Mouse (Mus musculus): Measurements from ENCODE around the gene Actrt2.

Gene Actrt2

DNA sequence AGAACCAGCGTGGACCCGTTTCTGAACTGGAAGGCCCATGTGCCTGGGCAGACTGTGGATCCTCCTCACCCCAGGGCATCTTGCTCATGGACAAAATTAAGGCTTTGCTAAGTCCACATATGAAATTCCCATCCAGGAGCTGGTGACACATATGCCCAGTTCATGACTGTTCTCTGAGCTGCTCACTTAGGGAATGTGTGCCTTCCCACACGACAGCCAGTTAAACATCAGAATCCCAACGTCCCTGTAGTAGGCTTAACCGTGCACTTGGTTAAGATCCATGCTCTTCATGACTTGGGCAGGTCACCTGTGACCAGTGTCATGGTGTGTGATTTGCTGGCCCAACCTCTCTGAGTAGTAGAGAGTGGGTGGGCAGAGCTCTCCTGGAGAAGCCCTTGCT is 26.7 kb upstream of the Actrt2 start:
- ChIA-PET POLR2A (interaction anchor here in 2 of 4 experiments (0.5 to 1.3 kb wide), 4 partner anchors 16 to 803 kb away, joined by 3 read pairs; no protein-coding TSS in a partner anchor), CTCF (no interaction called here)

DNA sequence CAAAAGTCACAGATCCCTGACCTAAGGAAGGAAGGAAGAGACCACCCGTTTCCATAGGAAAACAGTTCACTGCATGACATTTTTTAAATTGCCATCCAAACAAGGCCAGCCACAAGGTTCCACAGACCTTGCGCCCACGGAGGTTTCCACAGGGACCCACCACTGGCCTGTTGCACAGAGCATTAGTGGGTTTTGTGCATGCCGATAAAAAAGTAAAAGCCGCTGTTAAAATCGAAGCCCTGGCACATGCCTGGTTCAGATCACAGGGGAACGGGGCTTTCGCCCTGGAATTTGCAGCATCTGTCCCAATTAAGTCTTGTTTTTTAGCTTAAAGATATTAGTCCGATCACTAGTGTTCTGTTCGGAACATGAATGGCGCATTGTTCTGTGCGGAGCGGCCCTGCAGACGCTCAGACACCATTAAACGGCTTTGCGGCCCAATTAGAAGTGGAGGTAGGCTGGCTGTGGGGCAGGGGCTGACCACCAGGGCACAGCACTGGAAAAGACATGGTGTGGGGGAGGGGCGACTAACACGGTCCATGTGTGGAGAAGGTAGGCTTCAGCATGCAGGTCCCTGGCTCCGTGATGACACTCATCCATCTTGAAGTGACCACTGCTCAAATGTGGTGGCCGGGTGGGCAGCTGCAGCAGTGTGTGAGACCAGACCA is 25.8 kb upstream of the Actrt2 start:
- CTCF ChIA-PET, result interaction anchor here in 1 of 4 experiments (1.5 kb wide), 1 partner anchor 18 kb away, joined by 3 read pairs; no protein-coding TSS in a partner anchor
- POLR2A ChIA-PET, result interaction anchor here in 2 of 4 experiments (0.5 to 1.3 kb wide), 5 partner anchors 15 to 403 kb away, joined by 3 read pairs; no protein-coding TSS in a partner anchor

DNA sequence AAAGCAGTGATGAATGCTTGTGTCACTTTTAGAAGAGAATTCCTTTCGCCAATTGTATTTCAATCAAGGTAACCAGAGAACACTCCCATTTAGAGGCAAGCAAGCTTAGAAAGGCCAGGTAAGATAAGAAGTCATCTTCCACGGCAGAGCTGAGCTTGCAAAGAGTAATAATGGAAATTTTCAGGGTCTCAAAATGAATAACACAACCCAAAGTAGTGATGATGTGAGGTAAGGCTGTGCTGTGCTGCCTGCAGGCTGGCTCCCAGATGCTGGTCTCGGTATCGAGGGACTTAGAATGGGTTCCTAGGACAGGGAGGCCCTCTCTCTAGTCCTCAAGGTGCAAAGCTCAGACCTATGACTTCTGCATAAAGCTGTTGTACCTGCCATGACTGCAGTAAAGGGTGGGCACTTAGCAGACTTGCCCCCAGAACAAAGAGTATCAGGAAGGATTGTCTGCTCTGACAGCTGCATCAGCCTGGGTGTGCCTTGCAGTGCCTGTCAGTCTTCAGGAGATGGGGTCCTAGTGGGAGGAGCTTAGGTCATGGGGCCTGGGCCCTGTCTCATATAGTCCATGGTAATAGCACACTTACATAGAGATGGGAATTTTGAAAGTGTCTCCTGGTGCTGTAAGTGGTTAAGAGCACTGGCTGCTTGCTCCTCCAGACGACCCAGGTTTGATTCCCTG is 15.5 kb upstream of the Actrt2 start:
- ChIA-PET POLR2A (interaction anchor here in 3 of 4 experiments (0.5 to 1.2 kb wide), 5 partner anchors 8 to 36 kb away, joined by 3 to 6 read pairs (median 3); no protein-coding TSS in a partner anchor), CTCF (interaction anchor here in 2 of 4 experiments (0.9 to 1.5 kb wide), 3 partner anchors 8 to 114 kb away, joined by 3 to 4 read pairs (median 3); no protein-coding TSS in a partner anchor)

DNA sequence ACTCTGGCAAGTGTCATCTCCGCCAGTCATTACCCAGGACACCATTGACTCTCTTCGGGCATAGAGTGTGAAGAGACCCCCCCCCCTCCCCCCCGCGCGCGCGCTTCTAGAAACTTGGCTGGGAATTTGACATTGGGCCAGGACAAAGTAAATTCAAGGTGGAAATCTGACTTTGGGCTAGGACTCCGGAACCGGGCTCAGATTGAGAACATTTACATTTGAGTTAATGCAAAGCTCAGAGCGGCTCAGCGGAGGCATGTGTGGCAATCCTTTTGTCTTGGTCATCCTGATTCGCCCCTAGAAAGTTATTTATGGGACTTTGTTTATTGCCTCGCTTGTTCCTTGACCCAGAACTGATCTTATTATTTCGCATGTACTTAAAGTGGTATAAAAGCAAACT is 14.6 kb upstream of the Actrt2 start:
- CTCF ChIA-PET, result interaction anchor here in 2 of 4 experiments (0.6 to 1.0 kb wide), 5 partner anchors 7 to 601 kb away, joined by 3 to 10 read pairs (median 4); no protein-coding TSS in a partner anchor
- POLR2A ChIA-PET, result interaction anchor here in 3 of 4 experiments (0.6 to 1.0 kb wide), 5 partner anchors 24 to 324 kb away, joined by 3 to 7 read pairs (median 4); no protein-coding TSS in a partner anchor

DNA sequence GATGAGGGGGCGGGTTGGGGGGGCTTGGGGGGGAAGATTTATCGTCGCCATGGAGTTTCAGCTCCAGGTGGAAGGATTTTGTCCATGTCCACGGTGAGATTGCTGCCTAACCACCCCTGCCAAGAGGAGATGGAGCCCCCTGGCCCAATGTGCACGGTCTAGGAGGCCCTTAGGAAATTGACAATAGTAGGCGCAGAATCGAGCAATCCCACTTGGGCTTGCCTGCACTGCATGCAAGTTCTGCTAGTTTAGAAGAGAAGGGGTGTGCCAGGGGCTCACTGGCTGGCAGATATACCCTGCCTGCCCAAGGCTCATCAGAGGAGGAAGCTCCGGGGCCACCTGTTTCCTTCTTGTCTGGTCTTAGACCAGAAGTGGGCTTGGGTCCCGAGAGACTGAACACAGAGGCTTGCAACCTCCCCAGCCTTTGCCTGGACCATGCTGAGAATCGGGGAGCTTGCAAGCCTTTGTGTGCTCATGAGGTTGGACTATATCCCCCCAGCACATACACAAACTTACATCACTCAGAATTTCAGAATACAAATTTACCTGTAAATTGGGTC is 7.9 kb upstream of the Actrt2 start:
- CTCF ChIA-PET, result interaction anchor here (0.6 to 3.0 kb wide), 27 partner anchors 7 to 788 kb away, joined by 3 to 17 read pairs (median 4); no protein-coding TSS in a partner anchor
- POLR2A ChIA-PET, result interaction anchor here (0.6 to 3.3 kb wide), 23 partner anchors 8 to 347 kb away, joined by 3 to 36 read pairs (median 4); no protein-coding TSS in a partner anchor

DNA sequence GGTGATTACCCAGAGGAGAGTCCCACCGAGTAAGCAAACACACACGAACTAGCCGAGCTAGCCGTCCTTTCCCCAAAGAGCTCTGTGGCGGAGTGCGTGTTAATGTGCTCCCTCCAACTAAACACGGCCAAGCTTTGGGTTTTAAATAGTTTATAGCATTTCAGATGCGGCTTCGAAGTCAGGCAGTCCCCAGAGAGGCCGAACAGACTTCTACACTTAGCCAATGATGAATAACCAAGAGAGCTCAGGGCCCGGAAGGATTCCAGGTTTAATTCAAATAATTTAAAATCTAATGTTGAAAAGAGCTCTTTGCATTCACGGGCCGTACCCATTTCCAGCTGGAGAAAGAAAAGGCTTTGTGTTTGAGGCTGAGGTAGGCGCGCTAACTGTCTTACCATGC is 7.3 kb upstream of the Actrt2 start:
- ChIA-PET CTCF (interaction anchor here (0.6 to 3.0 kb wide), 42 partner anchors 8 to 787 kb away, joined by 3 to 17 read pairs (median 4); partner anchors contain the start of gene Prdm16 (in 1 of the 4)), POLR2A (interaction anchor here (0.6 to 3.3 kb wide), 31 partner anchors 8 to 514 kb away, joined by 3 to 36 read pairs (median 4); partner anchors contain the start of gene Tprgl (in 1 of the 4))

DNA sequence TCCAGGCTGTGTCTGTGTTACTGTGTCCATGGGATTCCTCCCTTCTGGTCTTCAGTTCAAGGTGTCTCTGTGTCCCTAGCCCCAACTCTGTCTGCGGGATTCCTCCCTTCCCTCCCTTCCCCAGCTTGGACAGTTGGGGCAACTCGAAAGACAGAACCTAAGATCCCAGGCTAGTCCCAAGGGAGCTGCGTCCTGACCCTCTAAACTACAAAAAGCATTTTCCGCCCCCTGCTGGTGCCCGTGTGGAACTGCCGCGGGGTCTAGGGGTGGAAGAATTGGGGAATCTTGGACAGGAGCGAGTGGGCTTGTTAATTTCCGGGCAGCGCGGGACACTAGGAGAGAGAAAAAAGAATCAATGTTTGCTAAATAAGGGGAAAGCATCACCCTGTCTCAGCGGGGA is 6.9 kb upstream of the Actrt2 start:
- CTCF ChIA-PET, result interaction anchor here (0.5 to 3.0 kb wide), 55 partner anchors 8 to 583 kb away, joined by 3 to 17 read pairs (median 4); partner anchors contain the start of gene Prdm16 (in 2 of the 4)
- POLR2A ChIA-PET, result interaction anchor here (0.6 to 3.3 kb wide), 30 partner anchors 8 to 514 kb away, joined by 3 to 36 read pairs (median 4); partner anchors contain the start of gene Tprgl (in 1 of the 4)

DNA sequence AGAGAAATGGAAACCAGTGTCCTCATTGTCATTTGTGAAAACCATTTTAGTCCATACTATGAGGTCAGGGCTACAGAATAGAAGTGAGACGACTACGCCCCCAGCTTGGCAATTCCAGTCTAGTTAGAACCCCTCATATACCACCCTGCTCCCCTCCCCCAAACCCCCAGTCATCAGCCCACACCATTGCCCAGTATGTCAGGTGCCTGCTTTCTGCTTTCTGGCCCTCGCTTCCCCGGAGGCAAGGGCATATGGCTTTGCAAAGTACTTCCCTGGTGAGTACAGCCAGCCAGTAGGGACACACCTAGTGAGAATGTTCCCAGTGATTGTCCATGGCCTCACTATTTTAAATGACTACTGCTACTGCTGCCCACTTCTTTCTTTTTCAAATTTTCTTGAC is 6.3 kb upstream of the Actrt2 start:
- POLR2A ChIA-PET, result interaction anchor here (0.6 to 3.3 kb wide), 19 partner anchors 9 to 436 kb away, joined by 3 to 36 read pairs (median 5); no protein-coding TSS in a partner anchor
- CTCF ChIA-PET, result interaction anchor here (0.5 to 3.0 kb wide), 48 partner anchors 9 to 886 kb away, joined by 3 to 17 read pairs (median 4); partner anchors contain the start of gene Prdm16 (in 2 of the 4)

DNA sequence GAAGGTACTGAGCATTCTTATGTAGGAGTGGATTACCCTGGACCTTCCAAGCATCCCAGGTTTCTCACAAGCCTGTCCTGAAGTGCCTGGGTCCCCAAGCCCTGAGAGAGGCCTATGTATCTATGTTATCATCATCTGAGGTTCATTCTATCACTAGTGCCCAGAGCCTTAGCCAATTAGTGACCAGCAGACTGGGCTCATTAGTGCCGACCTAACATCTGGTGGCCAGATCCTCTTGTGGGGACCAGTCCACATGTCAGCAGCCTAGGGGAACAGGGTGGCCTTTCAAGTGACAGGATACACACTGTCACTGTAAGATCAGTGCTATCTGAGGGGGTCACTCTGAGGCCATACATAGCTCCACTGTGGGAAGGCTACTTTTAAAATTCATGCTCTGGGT is 4.4 kb upstream of the Actrt2 start:
- ChIA-PET POLR2A (no interaction called here), CTCF (no interaction called here)

DNA sequence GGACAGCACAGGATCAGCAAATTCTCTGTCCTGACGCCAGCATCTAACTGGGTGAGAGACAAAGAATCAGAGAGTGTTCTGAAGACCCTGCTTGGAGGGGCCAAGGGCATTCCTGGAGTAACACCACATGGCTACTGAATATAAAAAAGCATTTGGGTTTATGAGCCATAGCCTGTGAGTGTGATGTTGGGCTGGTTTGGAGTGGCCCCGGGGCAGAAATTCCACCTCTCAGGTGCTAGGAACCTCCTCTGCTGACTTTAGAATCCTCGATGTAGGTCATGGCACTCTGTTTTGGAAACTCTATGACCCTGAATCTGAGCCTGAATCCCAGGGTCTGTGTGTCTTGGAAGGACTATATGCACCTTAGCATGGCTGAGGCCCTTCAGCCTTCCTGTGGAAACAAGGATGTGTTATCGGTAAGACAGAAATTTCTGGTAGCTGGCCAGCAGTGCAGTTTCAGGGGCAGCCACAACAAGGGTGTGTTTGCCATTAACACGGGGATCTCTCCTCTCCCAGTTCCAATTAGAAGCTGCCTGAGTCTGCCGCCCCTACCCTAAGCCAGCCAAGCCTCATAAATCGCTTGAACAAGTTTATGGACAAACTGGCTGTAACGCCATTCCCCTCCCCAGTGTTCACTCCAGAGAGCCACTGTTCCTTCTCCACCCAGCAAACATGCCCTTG is 3.7 kb upstream of the Actrt2 start:
- ChIA-PET POLR2A (no interaction called here), CTCF (no interaction called here)

- ChIA-PET POLR2A (interaction anchor here in 1 of 4 experiments (3.1 kb wide), 1 partner anchor 12 kb away, joined by 17 read pairs; no protein-coding TSS in a partner anchor), CTCF (interaction anchor here in 2 of 4 experiments (0.6 to 1.1 kb wide), 2 partner anchors 83 to 135 kb away, joined by 3 to 8 read pairs; no protein-coding TSS in a partner anchor)
These were observed 4.9 kb downstream of the Actrt2 start for GRCm38 (mm10) chr4:154662681-154663215.

- POLR2A ChIA-PET, result interaction anchor here in 3 of 4 experiments (0.5 to 3.1 kb wide), 17 partner anchors 9 to 742 kb away, joined by 3 to 17 read pairs (median 3); partner anchors contain the start of genes Pex10 (in 1 of the 3) and Prdm16 (in 1 of the 3)
- CTCF ChIA-PET, result interaction anchor here (0.5 to 4.6 kb wide), 7 partner anchors 13 to 335 kb away, joined by 3 to 17 read pairs (median 3); no protein-coding TSS in a partner anchor
These were observed 6.4 kb downstream of the Actrt2 start for GRCm38 (mm10) chr4:154661256-154661655.

GRCm38 (mm10) chr4:154660025-154660424 is 7.6 kb downstream of the Actrt2 start:
- POLR2A ChIA-PET, result interaction anchor here in 3 of 4 experiments (0.7 to 3.1 kb wide), 11 partner anchors 13 to 1304 kb away, joined by 3 to 17 read pairs (median 3); no protein-coding TSS in a partner anchor
- CTCF ChIA-PET, result interaction anchor here in 3 of 4 experiments (0.5 to 4.6 kb wide), 6 partner anchors 14 to 294 kb away, joined by 3 to 17 read pairs (median 5); no protein-coding TSS in a partner anchor

DNA sequence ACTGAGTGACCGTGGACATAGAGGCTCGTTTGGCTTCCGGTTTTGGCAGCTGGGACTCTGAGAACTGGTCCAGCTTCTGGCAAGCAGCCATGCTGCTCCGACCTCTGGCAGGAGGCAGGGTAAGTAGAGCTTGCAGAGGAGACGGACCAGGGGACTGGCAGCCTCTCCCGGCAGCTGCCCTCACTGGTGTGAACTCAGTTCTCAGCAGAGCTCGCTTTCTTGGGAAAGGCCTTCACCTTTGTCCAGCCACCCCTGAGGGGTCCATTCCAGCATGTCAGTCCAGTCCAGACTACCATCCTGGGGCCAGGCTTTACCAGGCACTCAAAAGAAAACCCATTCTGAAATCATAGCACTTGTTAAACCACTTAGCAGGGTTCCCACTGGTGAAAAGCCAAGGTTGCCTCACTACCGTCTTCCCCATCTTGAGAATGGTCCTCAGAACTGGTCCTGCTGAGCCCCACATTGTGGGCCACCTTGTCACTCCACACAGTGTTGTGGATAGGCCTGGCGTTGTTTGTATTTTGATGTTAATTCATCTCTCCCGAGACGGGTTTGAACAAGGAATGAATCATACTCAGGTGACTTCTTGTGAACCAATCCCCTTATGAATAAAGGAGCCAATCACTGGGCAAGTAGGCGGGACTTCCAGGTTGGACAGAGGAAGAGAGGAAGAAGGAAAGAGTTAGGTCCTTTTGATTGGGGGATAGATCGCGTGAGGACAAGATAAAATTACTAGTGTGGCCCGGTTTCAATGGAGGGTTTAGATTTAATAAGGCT is 12.3 kb downstream of the Actrt2 start:
- ChIA-PET CTCF (interaction anchor here in 1 of 4 experiments (0.6 to 1.9 kb wide), 3 partner anchors 19 to 594 kb away, joined by 4 to 7 read pairs (median 5); partner anchors contain the start of gene Faap20), POLR2A (interaction anchor here (0.7 to 4.9 kb wide), 26 partner anchors 8 to 433 kb away, joined by 3 to 39 read pairs (median 6); partner anchors contain the start of gene Prdm16 (in 1 of the 4))

DNA sequence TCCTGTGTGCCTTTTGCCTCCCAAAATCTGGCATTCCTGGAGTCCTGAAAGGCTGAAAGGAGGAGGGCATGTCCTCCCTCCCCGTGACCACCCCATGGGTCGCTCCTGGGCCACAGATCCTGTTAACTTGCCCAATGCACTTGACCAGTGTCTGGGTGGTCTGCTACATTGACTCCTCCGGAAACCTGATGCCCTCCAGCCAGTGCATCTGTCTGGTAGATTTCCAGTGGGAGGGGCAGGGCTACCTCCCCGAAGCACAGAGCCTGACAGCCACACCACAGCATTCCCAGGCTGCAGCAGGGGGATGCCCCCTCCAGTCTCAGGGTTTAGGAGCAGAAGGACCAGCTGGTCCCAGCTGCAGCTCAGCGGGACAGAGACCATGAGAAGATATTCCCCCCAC is 15.2 kb downstream of the Actrt2 start:
- CTCF ChIA-PET, result interaction anchor here in 3 of 4 experiments (0.5 to 1.3 kb wide), 3 partner anchors 22 to 236 kb away, joined by 3 to 6 read pairs (median 5); no protein-coding TSS in a partner anchor
- POLR2A ChIA-PET, result interaction anchor here in 3 of 4 experiments (0.8 to 4.8 kb wide), 10 partner anchors 9 to 155 kb away, joined by 3 to 39 read pairs (median 6); partner anchors contain the start of gene Prdm16 (in 1 of the 3)

GRCm38 (mm10) chr4:154649083-154649747 is 18.5 kb downstream of the Actrt2 start:
- POLR2A ChIA-PET, result interaction anchor here in 3 of 4 experiments (0.5 to 2.6 kb wide), 3 partner anchors 11 to 25 kb away, joined by 3 to 6 read pairs (median 4); no protein-coding TSS in a partner anchor
- CTCF ChIA-PET, result interaction anchor here in 1 of 4 experiments (1.1 kb wide), 1 partner anchor 25 kb away, joined by 3 read pairs; no protein-coding TSS in a partner anchor

Data from embryonic stem cell, embryonic (primary cell).